Mouse (Mus musculus) testis, postnatal 10 days (tissue): ENCODE measurements around the gene Zbtb44.
"Not testable (repeated sequence)": the region's sequence is repeated elsewhere in the genome, so short reads cannot be mapped to it uniquely, and the experiment has no call there.

ENCODE experiments used
- DNase-seq: peaks from one replicate; pipeline ENCODE4 v3.0.0; 2021; ENCODE audit warnings: low spot score

Gene Zbtb44

DNA sequence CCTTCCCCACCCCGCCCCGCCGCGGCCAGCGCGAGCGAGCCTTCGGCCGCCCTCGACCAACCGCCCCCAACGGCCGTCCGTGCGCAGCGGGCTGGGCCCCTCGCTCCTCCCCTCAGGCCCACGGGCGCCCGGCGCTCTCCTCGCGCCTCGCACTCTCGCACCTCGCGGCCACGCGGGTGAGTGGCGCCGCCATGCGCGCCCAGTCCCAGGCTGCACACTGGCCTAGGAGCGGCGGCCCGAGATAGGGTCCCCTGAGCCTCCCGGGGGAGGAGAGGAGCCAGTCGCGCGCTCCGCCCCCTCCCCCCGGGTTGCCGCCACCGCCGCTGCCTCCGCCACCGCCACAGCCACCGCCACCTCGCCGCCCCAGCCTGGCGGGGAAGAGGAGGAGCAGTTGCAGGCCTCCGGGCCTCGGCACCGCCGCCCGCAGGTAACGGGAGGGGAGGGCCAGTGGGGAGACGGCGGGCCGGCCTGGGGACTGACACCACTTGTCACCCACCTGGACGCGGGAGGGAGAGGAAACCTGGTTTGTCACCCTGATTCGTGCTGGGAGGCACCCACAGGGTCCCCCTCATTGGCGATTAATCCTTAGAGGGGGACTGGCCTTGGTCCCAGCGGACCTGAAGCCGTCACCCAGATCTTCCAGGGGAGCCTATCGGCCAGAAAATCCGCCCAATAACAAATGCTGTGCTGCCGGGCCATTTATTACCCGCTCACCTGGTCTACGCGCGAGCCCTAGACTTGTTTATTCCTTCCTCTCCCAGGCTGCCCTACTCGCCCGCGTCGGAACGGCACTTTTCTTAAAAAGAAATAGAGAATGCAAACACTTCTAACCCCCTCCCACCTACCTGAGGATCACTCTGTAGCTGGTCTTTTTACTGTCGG is at the start of gene Zbtb44:
TSS of gene Zbtb44 (plus strand) at position 113 of the 882 bp plus-strand sequence.
- DNase-seq = peak; percentile 81

DNA sequence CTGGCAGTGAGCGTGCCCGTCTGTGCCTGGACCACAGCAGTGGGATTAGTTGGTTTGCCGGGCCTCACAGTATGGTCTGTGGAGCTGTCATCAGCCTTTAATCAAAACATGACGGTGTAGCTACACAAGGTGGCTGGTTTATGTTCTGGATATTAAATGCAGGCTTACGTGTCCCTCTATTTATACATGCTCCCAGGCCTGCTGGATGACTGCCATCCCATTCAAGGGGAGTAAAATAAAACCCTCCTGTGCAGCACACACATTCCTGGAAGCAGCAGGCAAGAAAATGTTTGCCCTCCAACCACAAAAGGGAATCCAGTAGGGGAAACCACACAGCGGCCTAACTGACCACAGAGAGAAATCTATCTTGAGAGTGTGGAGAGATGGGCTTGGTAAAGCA is 44.7 kb upstream of the Zbtb44 start:
- no peak for DNase-seq

DNA sequence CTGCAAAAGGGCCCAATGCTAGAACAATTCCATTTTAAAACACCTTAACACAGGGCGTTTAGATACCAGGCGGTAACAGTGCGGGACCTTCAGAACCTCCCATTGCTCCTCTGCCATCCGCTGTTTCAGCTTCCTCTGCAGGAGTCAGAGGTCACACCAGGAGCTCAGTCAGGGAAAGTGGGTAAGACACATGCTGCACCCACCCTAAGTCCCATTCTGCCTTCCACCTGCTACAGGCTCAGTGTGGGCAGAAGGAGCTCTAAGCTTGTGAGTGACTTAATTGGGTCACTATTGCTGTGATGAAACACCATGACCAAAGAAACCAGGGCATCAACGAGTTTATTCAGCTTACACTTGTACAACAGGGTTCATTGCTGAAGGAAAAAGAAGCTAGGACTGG is 37.3 kb upstream of the Zbtb44 start:
- DNase-seq = no peak

DNA sequence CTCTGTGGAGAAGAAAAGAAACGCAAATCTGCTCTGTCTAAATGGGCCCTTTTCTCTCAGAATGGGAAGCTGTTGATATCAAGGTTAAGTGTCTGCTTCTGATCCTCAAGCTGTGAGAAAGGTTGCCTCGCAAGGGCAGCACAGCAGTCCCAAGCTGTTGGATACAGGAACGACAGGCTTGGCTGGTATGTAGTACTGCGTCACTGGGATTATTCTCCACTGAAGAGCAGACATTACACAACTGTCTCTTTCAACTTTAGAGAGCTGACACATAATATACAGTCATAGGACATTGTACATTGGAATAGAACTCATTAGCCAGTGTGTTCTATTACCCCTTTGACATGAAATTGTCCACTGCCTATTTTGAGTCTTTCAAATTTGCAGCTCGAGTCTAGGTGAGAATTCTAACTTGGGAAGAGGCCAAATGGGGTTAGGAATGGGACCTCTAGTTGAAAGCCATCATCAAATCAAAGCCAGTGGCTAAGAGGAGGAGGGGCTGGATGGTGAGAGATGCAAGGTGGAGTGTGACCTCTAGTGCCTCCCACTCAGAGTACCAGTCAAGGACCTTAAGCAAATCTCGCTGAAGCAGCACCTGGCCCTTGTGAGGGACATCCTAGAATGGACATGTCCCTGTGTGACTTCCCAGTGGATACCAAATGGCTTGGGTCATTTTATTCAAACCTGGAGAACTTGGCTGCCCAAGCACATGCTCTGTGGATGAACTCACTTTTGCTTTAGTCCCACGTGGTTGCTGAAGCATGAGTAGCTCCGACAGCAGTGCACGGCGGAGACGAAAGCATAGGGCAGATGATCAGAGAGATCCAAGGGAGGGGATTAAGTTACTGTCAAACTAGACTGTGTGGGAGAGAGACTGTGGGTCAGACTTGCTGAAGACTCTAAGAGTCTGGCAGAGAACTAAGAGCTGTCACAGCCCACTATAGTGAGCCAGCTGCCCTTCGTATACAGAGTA is 33.6 kb upstream of the Zbtb44 start:
- DNase-seq = no peak

DNA sequence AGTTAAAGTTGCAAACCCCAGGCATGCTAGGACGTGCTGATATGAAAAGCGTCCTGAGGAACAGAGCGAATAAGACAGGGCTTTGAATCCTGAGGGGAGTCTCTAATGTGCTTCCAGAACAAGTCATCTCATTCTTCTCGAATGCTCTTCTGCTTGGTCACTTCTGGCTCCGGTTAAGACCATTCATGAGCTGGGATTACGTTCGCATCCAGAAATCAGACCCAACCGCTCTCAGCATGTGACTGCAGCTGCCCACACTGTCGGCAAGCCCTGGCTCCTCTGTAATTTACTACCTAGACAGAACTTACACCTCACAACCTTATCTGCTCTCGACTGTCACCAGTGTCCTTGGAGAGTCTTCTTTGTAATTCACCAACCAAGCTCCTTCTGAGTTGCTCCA is 29.8 kb upstream of the Zbtb44 start:
- no peak for DNase-seq

DNA sequence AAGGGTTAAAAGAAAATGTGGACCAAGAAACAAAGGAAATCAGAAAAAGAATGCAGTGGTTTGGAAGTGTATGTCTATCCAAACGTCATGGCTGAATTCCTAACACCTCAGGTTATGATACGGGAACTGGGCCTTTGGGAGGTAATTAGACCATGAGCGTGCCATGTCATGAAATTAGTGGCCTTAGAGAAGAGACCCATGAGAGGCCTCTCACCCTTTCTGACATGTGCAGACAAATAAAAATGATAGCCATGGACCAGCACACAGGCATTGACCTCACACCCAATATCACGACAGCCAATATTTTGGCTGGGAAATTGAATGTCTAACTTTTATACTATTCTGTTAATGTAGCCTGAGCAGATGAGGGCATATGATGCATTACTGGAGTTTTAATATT is 27.9 kb upstream of the Zbtb44 start:
- no peak for DNase-seq

DNA sequence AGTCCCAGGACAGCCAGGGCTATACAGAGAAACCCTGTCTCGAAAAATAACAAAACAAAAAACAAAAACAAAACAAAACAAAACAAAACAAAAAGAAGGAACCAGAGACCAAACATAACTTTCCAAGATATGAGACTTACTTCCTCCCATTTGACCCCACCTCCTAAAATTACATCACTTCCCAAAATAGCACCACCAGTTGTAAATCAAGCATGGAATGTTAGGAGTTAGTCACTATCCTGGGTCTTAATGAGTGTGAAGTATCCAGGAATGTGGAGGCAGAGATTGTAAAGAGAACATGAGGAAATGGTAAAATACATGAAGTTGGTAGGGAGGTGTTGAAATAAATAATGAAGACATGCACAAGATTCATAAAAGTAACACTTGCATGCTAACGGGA is 21.1 kb upstream of the Zbtb44 start:
- DNase-seq = no peak

DNA sequence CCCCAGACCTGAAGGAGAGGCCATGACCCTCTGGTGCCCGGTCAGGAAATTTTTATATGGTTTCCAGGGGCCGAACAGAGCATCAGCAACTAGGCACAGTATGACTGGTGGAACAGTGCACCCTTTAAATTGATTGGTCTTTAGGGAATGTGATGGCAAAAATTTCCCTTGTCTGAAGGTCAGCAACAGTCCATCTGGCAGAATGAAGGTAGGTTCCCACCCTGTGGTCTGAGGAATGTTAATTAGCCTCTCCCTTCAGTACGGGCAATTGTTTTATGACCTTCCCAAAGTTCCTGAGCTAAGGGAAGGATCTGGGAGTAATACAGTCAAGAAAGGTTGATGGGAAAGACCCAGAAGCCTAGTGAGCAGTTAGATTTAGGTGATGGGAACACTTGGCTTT is 20.4 kb upstream of the Zbtb44 start:
- no peak for DNase-seq

DNA sequence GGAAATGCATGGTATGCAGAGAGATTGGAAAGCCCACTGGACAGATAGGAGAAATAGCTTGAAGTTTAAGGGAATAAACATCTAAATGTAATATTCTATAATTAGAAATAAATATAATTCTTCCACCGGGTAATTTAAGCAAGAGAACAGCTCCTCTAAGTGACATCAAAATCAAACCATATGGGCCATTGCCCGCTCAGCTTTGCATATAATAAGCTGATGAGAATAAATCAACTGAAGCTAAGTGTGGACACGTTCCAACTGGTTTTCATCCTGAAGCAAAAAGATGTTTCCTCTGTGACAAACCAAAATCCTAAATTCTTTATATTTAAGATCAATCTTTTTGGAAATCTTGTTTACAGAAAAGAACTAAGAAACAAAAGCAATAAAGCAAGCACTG is 19.7 kb upstream of the Zbtb44 start:
- no peak for DNase-seq

DNA sequence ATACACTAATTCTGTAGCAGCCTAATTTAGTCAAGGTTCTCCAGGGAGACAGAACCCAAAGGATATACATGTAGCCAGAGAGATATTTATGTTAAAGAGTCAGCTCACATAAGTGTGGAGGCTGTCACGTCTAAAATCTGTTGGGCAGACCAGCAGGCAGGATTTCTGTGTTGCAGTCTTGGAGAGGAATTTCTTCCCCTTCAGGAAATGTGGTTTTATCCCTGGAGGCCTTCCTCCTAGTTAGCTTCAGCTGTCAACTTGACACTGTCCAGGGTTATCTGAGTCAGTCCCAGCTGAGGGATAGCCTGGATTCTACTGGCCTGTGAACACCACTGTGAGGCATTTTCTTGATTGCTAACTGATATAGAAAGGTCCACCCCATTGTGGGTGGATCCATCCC is 18.9 kb upstream of the Zbtb44 start:
- DNase-seq = no peak

DNA sequence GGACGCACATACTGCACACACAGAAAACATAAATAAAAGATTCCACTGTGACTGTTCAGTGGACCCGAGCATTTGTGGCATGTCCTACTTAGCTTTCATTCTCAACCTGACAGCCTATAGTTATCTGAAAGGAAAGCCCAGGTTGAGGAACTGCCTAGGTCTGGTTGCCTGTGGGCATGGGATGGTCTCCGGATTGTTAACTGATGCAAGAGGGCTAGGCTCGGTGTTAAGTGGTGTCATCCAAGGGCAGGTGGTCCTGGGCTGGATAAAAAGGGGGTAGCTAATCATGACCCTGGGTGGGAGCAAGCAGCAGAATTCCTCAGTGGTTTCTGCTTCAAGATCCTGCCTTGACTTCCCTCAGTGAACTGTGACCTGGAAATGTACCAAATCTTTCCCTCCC is 17.8 kb upstream of the Zbtb44 start:
- no peak for DNase-seq

DNA sequence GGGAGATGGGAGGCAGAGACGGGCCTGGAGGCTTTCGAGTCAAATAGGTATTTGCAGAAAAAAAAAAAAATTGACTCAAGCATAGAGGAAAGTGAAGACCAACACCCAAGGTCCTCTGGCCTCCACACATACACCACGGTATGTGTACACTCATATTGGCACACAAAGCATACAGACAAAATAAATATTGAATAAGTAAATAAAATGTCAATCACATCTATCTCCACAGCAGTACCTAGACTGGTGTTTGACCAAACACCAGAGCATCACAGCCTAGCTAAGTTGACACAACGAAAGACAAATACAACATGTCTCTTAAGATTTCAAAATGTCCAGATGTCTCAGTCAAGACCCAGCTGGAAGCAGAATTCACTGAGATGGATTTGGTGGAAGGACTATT is 17.0 kb upstream of the Zbtb44 start:
- no peak for DNase-seq

DNA sequence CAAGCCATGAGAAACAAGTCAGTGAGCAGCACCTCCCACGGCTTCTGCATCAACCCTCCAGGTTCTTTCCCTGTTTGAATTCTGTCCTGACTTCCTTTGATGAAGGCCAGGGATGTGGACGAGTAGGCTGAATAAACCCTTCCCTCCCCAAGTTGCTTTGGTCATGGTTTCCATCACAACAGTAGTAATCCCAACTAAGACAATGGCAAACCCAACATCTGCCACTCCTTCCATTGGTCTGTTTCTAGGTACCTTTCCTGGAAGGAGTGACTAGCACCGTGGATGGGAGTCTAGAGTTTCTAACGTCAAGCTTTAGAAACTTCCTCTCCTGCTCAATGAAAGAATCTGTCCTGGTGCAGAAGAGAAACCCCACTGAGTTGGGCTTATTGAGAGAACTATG is 12.8 kb upstream of the Zbtb44 start:
- no peak for DNase-seq

DNA sequence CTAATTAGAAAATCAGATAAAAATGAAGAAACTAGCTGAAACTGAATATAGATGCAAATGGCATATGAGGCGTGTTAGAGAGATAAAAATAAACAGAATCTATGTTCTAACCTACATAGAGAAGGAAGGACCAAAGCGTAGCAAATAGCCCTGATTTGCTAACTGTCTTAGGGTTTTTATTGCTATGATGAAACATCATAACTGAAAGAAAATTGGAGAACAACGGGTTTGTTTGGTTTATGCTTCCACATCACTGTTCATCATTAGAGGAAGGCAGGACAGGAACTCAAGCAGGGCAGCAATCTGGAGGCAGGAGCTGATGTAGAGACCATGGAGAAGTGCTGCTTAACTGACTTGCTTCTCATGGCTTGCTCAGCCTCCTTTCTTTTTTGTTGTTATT is 12.3 kb upstream of the Zbtb44 start:
- no peak for DNase-seq

DNA sequence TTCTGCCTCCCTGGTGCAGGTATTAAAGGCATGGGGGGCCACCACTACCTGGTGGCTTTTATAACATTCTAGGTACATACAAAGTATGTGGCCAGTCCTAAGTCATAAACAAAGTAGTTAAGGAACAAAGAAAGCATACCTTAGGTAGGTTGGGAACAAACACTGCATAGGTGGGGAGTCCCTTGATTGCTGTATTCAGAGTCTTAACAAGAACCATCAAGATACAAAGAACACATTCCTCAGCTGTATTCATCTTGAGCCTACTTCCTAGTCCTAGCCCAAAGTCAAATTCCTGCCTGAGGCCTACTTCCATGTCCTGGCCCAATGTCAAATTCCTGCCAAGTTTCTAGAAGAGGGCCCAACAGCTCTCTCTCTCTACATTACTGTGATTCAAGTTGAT is 11.7 kb upstream of the Zbtb44 start:
- DNase-seq = no peak

DNA sequence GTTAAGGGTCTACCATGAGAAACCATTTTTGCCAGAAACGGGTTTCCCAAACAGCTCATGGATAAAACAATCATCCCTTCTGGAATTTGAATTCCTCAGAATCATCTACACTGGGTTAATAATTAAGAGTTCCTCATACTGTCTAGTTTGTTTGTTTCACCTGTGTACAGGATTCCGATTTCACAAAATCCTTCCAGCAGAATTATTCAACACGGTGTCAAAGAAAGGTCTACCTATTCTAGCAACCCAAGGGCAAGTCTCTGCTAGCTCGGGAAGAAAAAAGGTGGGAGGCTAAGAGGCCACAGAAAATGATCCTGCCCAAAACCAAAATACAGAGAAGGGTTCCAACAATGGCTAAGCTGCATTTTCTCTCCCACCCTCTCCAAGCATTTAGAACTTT is 2.2 kb upstream of the Zbtb44 start:
- DNase-seq = no peak

DNA sequence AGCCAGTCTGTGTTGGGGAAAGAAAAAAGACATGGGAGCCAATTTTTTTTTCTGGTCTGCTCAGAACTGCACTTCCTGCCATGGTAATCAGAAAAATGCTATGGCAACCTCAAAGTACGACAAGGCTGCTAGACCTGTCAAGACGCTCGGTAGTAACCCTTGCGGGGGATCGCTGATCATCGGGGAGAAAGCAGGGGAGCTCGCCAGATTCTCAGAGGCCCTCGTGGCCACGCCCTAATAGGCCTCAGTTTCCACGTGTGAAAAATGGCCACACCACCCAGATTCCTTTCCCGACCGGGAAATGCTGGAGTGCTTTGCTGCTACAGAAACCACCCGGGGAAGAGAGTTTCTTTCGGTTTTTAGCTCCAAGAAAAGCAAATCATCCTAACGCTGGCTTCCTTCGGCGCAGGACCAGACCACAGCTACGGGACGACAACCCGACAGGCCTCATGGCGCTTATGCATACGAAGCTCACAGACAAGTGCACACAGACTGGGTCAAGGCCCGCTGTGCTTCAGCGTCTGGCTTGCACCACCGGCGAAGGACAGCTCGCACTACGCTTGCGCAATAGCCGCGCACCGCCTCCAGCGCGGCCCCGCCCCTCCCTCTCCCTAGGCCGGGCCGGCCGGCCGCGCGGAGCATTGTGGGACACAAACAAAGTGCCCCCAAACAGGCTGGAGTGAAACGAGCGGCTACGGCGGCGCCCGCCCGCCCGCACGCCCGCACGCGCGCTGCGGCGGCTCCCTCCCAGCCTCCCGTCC is 513 bp upstream of the Zbtb44 start:
- DNase-seq = peak; percentile 98

DNA sequence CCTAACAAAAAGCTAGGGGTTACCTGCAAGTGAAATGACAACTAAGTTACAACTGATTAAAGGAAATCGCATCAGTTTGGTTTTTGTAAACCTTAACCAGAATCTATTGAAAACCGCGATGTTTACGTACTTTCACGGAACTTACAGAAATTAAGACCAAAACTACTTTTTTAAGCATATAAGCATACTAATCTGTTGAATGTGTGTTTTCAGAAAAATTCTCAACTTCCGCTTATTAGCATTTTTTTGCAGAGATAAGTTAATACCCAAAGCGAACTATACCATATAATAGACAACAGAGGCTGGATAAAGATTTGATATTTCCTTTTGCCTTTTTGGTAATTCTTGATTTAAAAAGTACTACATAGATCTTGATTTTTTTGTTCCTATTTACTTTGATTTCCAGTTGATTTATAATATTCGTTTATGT is 985 bp downstream of the Zbtb44 start:
- no peak for DNase-seq

DNA sequence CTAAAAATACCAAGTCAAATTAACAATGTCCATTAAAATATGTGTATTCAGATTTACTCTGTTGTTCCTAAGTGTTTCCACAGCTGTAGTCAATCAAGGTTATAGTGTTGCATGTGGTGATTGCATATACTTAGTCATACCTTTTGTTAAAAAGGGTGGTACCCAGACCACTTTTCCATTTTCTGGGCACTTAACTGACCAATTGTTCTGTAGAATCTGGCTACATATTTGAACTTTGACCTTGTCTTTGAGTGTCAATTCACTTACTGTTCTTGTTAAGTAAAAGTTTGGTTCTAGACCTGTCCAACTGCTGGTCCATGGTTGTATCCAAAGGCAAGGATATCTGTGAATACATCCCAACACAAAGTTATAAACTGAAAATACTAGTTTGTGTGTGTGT is 2.1 kb downstream of the Zbtb44 start:
- no peak for DNase-seq

DNA sequence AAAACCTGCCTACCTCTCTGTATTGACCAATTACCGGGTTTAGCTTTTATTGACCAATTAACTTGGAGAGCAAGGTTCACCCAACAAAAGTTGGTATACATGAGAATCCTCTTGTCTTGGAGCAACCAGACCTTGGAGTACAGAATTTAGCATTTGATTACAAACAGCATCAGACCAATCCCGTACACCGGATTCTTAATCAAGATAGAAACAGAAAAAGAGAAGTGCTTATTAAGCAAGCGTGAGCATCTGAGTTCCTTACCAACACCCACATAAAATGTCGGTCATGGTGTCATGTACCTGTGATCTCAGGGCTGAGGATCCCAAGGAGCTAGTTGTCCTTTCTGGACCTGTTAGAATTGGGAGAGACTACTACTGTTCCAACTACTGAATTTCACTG is 19.8 kb downstream of the Zbtb44 start:
- DNase-seq = no peak

DNA sequence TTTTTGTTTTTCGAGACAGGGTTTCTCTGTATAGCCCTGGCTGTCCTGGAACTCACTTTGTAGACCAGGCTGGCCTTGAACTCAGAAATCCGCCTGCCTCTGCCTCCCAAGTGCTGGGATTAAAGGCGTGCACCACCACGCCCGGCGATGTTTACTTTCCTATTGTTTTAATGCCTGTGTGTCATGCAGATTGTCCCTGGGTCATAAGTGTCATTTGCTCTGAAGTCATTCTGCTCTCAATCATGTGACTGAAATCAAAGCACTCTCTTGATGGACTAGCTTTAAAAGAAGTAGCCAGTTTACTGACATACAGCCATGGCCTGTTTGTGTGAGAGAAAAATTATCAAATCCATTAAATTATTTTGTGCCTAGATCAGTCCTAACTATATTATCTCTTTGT is 21.1 kb downstream of the Zbtb44 start:
- not testable (repeated sequence) for DNase-seq

DNA sequence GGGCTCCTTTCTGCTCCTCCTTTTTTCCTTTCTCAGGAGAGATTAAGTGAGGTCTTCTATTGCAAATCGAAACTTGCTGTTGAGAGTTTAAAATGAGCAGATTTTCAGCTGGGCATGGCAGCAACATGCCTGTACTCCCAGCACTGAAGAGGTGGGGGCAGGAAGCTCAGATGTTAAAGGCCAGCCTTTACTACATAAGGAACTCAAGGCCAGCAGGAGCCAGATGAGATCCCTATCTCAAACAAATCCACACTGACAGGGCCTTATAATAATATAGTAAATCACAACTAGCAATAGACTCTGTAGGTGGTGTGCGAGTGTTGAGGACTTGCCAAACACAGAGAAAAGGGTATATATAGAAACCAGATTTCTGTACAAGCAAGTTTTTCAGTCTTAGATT is 28.3 kb downstream of the Zbtb44 start:
- no peak for DNase-seq
